Mouse (Mus musculus): ENCODE data around the gene Gamt. TPM values are rescaled to one million over a fixed set of nuclear protein-coding genes. Genes with fewer than 3 reads are reported as not detected.

Gamt gene
- polyA plus RNA-seq, 1 experiment from 2014 or later, result 33.6 TPM

GRCm38 (mm10) chr10:80299301-80299700, 38.5 kb upstream of the Gamt start:
- no peak overlapping the region for H3K27ac ChIP-seq (ENCODE audit: low read depth, low read length)
- H3K9ac ChIP-seq (ENCODE audit: low read depth, low read length), result peak overlapping the region; percentile 42; the same call in 1 of the 2 replicates
- 6% methylated on average over 14 of the region's 15 CpGs for WGBS

DNA sequence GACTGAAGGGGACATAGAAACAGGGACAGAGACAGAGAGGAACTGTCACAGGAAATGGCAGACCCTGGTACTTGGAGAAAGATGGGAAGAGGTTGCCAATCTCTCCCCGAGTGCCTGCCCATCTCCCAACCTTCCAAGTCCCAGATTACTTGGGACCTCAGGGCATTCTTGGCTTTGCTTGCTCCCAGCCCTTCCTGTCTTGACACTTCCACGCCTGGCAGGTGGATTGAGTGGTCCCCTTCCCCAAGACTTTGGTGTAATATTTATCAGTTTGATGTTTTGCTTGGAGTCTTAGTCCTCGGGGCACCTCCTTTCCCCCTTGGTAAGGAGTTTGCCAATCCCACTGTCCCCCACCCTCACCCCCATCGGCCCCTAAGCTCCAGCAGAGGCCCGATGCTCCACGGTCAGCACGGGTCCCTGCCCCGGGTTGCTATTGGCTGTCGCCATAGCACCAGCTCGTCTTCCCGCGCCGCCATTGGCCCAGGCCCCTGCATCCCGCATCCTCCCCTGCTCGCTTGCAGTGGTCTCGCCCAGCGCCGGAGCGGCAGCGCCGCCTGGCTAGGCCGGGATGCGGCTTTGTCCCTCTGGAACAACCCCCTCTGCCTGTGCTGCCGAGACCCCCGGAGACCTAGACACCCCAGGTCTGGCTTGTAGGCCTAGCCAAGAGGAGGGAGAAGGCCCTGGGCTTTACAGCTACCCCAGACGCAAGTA, 37.9 kb upstream of the Gamt start:
- WGBS, result 5% methylated on average over 26 of the region's 26 CpGs
- Histone ChIP-seq H3K4me1 (ENCODE audit: control insufficient read depth, insufficient read depth, low read length) (peaks cover 13% of the 10 kb centered on the region), H3K4me3 (ENCODE audit: low read length) (peak overlapping the region; percentile 12; the same call in 1 of the 2 replicates), H3K4me2 (replicated peaks; ENCODE audit: low read depth, low read length) (peak overlapping the region; percentile 19; the same call in 1 of the 2 replicates), H3K27ac (ENCODE audit: low read depth, low read length) (no peak overlapping the region), H3K9me3 (ENCODE audit: control insufficient read depth, low read length) (no peaks in the 10 kb centered on the region), H3K36me3 (ENCODE audit: control insufficient read depth, insufficient read depth, low read length) (peaks cover 13% of the 10 kb centered on the region), H3K9ac (ENCODE audit: low read depth, low read length) (peak overlapping the region; percentile 42; the same call in 1 of the 2 replicates), H3K27me3 (ENCODE audit: control insufficient read depth, insufficient read depth, low read length) (peaks cover 49% of the 10 kb centered on the region)
- peak; percentile 38; the same call in 1 of the 2 replicates for ATAC-seq (ENCODE audit: low FRiP score, low TSS enrichment)

More at GRCm38 (mm10) chr10:80299301-80299700, 38.5 kb upstream of the Gamt start:
- Histone ChIP-seq H3K36me3 (ENCODE audit: control insufficient read depth, insufficient read depth, low read length) (peaks cover 7% of the 10 kb centered on the region), H3K9me3 (ENCODE audit: control insufficient read depth, low read length) (no peaks in the 10 kb centered on the region), H3K4me3 (ENCODE audit: low read length) (peak overlapping the region; percentile 12; the same call in 1 of the 2 replicates), H3K4me1 (ENCODE audit: control insufficient read depth, insufficient read depth, low read length) (peaks cover 11% of the 10 kb centered on the region; the same call in 1 of the 2 replicates), H3K27me3 (ENCODE audit: control insufficient read depth, insufficient read depth, low read length) (peaks cover 50% of the 10 kb centered on the region), H3K4me2 (replicated peaks; ENCODE audit: low read depth, low read length) (peak overlapping the region; percentile 19; the same call in 1 of the 2 replicates)
- ATAC-seq (ENCODE audit: low FRiP score, low TSS enrichment), result no peak

DNA sequence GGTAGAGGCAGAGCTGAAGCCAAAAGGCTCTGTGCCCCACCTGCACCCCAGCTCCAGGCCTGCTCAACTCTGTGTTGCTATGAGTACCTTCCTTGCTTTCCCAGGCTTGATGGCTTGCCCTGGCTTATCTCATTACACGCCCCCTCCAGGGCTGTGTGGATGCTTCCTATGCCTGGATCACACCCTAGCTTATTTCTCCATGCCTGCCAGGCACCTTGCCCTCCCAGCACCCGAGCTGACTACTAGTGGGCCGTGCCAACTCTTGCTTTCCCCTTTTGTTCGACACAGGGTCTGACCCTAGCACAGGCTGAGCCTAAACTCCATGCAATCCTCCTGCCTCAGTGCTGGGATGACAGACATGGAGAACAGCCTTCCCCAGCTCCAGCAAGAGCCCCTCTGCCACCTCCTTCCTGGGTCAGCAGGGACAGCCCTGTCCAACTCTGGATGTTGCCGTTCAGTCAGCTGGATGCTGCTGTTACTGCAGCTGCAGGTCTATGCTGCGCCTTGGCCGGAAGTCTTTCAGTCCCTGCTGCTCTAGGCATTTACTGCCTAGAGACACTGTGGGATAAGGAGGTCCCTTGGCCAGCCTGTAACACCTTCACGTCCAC, 36.8 kb upstream of the Gamt start:
- 71% methylated on average over 8 of the region's 8 CpGs for WGBS
- Histone ChIP-seq H3K4me2 (replicated peaks; ENCODE audit: low read depth, low read length) (no peak overlapping the region), H3K27ac (ENCODE audit: low read depth, low read length) (no peak overlapping the region), H3K27me3 (ENCODE audit: control insufficient read depth, insufficient read depth, low read length) (peaks cover 49% of the 10 kb centered on the region), H3K4me1 (ENCODE audit: control insufficient read depth, insufficient read depth, low read length) (peaks cover 17% of the 10 kb centered on the region), H3K9ac (ENCODE audit: low read depth, low read length) (no peak overlapping the region), H3K36me3 (ENCODE audit: control insufficient read depth, insufficient read depth, low read length) (peaks cover 17% of the 10 kb centered on the region), H3K4me3 (ENCODE audit: low read length) (no peak overlapping the region), H3K9me3 (ENCODE audit: control insufficient read depth, low read length) (no peaks in the 10 kb centered on the region)
- ATAC-seq (ENCODE audit: low FRiP score, low TSS enrichment), result no peak

DNA sequence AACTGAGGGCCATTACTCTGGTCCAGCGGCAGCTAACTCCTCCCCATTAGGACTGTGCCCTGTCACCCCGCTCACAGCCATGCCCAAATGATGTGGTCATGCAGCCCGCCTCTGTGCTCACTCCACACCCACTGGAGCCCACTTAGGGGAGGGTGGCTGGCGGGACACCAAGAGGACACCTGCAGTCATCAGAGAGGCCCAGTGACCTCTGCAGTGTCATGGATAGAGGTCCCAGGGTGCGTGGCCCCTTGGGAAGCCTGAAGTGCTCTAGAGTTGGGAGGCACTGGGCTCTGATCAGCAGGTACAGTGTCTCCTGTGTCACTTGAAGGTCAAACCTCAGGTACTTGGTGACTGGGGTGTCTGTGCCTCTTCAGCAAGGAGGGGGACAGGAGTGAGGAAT, 36.0 kb upstream of the Gamt start:
- no peak overlapping the region for H3K9ac ChIP-seq (ENCODE audit: low read depth, low read length)
- no peak overlapping the region for H3K27ac ChIP-seq (ENCODE audit: low read depth, low read length)
- no peak for ATAC-seq (ENCODE audit: low FRiP score, low TSS enrichment)
- no peaks in the 10 kb centered on the region for H3K9me3 ChIP-seq (ENCODE audit: control insufficient read depth, low read length)
- H3K4me2 ChIP-seq (replicated peaks; ENCODE audit: low read depth, low read length), result no peak overlapping the region
- peaks cover 10% of the 10 kb centered on the region for H3K4me1 ChIP-seq (ENCODE audit: control insufficient read depth, insufficient read depth, low read length)
- H3K36me3 ChIP-seq (ENCODE audit: control insufficient read depth, insufficient read depth, low read length), result peaks cover 17% of the 10 kb centered on the region
- WGBS, result 78% methylated on average over 5 of the region's 5 CpGs
- no peak overlapping the region; the same call in 1 of the 2 replicates for H3K4me3 ChIP-seq (ENCODE audit: low read length)
- peaks cover 44% of the 10 kb centered on the region for H3K27me3 ChIP-seq (ENCODE audit: control insufficient read depth, insufficient read depth, low read length)

DNA sequence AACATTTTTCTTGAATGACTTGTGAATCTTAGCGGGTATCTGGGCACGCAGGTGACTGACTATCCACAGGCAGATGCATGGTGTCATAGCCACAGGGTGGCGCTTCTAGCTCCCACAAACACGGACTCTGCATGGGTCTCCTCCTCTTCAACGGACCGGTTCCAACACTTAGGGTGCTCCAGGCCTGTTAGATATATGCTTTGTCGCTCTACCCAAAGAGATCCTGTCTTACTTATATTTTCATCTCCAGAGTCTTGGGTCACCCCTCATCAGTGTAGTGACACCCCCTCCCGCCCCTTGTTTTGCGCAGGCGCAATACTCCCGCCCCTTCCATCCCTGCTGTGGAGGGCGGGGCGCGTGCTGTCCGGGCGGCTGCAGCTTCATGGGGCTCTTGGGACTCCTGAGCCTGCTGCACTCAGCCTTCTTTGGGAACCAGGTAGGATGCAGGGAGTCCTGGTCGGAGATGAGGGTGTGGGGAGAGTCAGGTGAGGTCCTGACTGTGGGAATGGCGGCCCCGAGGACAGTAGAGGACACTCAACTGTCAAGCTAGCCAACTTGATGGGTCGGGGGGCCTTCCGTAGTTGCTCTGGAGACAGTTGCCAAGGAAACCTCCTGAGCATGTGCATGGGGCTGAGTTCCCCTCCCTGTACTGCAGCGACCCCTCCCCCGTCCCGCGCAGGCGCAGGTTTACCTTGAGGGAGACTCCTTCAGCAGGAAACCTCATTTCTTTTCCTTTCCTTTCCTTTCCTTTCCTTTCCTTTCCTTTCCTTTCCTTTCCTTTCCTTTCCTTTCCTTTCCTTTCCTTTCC, 35.0 kb upstream of the Gamt start, which contains the start of gene Apc2:
Gene Apc2, plus strand, starts transcription at position 360 of the 808 bp plus-strand sequence.
- no peak within 1 kb of the TSS; the same call in 1 of the 2 replicates for H3K27ac ChIP-seq (ENCODE audit: low read depth, low read length)
- peaks cover 34% of the 10 kb centered on the region for H3K27me3 ChIP-seq (ENCODE audit: control insufficient read depth, insufficient read depth, low read length)
- peaks cover 10% of the 10 kb centered on the region for H3K4me1 ChIP-seq (ENCODE audit: control insufficient read depth, insufficient read depth, low read length)
- H3K9me3 ChIP-seq (ENCODE audit: control insufficient read depth, low read length), result no peaks in the 10 kb centered on the region
- H3K36me3 ChIP-seq (ENCODE audit: control insufficient read depth, insufficient read depth, low read length), result peaks cover 17% of the 10 kb centered on the region
- 3% methylated on average over 26 of the region's 26 CpGs for WGBS
- H3K9ac ChIP-seq (ENCODE audit: low read depth, low read length), result peak within 1 kb of the TSS; percentile 50; the same call in 1 of the 2 replicates
- peak within 1 kb of the TSS; percentile 33 for H3K4me3 ChIP-seq (ENCODE audit: low read length)
- H3K4me2 ChIP-seq (replicated peaks; ENCODE audit: low read depth, low read length), result peak within 1 kb of the TSS; percentile 42
- ATAC-seq (ENCODE audit: low FRiP score, low TSS enrichment), result peak; percentile 58

- Histone ChIP-seq H3K9me3 (ENCODE audit: control insufficient read depth, low read length) (no peaks in the 10 kb centered on the region), H3K36me3 (ENCODE audit: control insufficient read depth, insufficient read depth, low read length) (peaks cover 17% of the 10 kb centered on the region), H3K27ac (ENCODE audit: low read depth, low read length) (no peak overlapping the region), H3K9ac (ENCODE audit: low read depth, low read length) (no peak overlapping the region), H3K4me2 (replicated peaks; ENCODE audit: low read depth, low read length) (no peak overlapping the region), H3K4me1 (ENCODE audit: control insufficient read depth, insufficient read depth, low read length) (peaks cover 10% of the 10 kb centered on the region), H3K27me3 (ENCODE audit: control insufficient read depth, insufficient read depth, low read length) (peaks cover 24% of the 10 kb centered on the region), H3K4me3 (ENCODE audit: low read length) (no peak overlapping the region)
- no peak for ATAC-seq (ENCODE audit: low FRiP score, low TSS enrichment)
- 42% methylated on average over 7 of the region's 7 CpGs for WGBS
These were observed 34.0 kb upstream of the Gamt start for GRCm38 (mm10) chr10:80294788-80295303.

DNA sequence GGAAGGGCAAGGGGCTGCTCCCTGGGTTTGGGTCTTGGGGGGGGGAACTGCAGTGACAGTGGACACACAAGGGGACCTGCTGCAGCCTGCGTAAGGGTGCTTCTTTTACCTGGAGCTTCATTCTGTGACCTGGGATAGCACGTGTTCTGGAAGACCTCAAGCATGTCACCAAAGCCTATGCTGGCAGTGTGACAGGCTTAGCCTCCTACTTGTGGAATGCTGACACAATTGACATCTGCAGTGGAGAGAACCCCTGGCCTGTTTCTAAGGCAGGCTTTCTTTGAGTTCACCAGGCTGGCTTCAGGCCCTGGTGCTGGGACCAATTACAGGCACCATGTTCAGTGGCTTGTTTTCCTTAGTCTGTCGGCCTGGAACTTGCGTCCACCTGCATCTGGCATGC, 33.5 kb upstream of the Gamt start:
- peaks cover 10% of the 10 kb centered on the region for H3K4me1 ChIP-seq (ENCODE audit: control insufficient read depth, insufficient read depth, low read length)
- H3K27me3 ChIP-seq (ENCODE audit: control insufficient read depth, insufficient read depth, low read length), result peaks cover 19% of the 10 kb centered on the region
- no peak overlapping the region for H3K9ac ChIP-seq (ENCODE audit: low read depth, low read length)
- WGBS, result 85% methylated on average over 4 of the region's 4 CpGs
- ATAC-seq (ENCODE audit: low FRiP score, low TSS enrichment), result no peak
- H3K36me3 ChIP-seq (ENCODE audit: control insufficient read depth, insufficient read depth, low read length), result peaks cover 19% of the 10 kb centered on the region
- no peak overlapping the region for H3K4me2 ChIP-seq (replicated peaks; ENCODE audit: low read depth, low read length)
- H3K27ac ChIP-seq (ENCODE audit: low read depth, low read length), result no peak overlapping the region
- H3K4me3 ChIP-seq (ENCODE audit: low read length), result no peak overlapping the region
- H3K9me3 ChIP-seq (ENCODE audit: control insufficient read depth, low read length), result no peaks in the 10 kb centered on the region

DNA sequence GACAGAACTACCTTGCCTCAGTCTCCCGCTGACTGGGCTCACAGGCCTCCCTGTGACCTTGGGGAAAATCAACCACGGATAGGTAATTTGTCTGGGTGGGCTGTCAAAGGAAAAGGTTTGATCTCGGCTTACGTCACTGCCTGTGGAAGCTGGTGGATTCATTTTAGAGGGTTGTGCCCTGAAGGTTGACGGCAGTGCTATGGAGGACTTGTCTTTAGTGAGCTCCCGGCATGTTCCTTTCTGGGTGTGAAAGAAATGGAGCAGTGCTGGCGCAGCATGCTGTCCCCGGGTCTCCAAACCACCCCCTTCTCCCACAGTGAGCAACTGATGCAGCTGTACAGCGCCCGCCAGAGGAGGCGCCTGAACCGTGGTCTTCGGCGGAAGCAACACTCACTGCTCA, 32.5 kb upstream of the Gamt start:
- peak overlapping the region; percentile 94 for H3K4me3 ChIP-seq (ENCODE audit: low read length)
- H3K9me3 ChIP-seq (ENCODE audit: control insufficient read depth, low read length), result no peaks in the 10 kb centered on the region
- H3K36me3 ChIP-seq (ENCODE audit: control insufficient read depth, insufficient read depth, low read length), result peaks cover 25% of the 10 kb centered on the region
- H3K4me1 ChIP-seq (ENCODE audit: control insufficient read depth, insufficient read depth, low read length), result peaks cover 10% of the 10 kb centered on the region
- H3K9ac ChIP-seq (ENCODE audit: low read depth, low read length), result peak overlapping the region; percentile 97
- peaks cover 9% of the 10 kb centered on the region for H3K27me3 ChIP-seq (ENCODE audit: control insufficient read depth, insufficient read depth, low read length)
- no peak overlapping the region; the same call in 1 of the 2 replicates for H3K27ac ChIP-seq (ENCODE audit: low read depth, low read length)
- H3K4me2 ChIP-seq (replicated peaks; ENCODE audit: low read depth, low read length), result peak overlapping the region; percentile 72
- ATAC-seq (ENCODE audit: low FRiP score, low TSS enrichment), result no peak
- WGBS, result 26% methylated on average over 14 of the region's 14 CpGs

Data from kidney, embryonic 14.5 days (tissue).